Mouse (Mus musculus) intestine, postnatal 0 days (tissue): ENCODE measurements around the gene Umod. TPM values are rescaled to one million over a fixed set of nuclear protein-coding genes. Genes with fewer than 3 reads are reported as not detected.
A peak's percentile ranks its signal among the peaks of the same experiment; 100 is the strongest.

Experiments used
- ATAC-seq: fragments of 200-750 bp; cut with Nextera tagmentation; 2 replicates; pipeline ENCODE4 v1.8.0; 2017; ENCODE audit warnings: mild to moderate bottlenecking, moderate TSS enrichment, moderate library complexity
- H3K27ac ChIP-seq: fragments of 300-500 bp; sonication (generic); 2 replicates; pipeline ENCODE4 v1.5.1; 2014; ENCODE audit warnings: mild to moderate bottlenecking, low read depth, low read length, moderate library complexity
- H3K27me3 ChIP-seq: fragments of 300-500 bp; sonication (generic); replicated peaks from 2 replicates; pipeline ENCODE4 v1.6.1; 2014; ENCODE audit warnings: low read length, mixed read lengths; ENCODE audit not compliant: control insufficient read depth, insufficient read depth
- H3K36me3 ChIP-seq: fragments of 300-500 bp; sonication (generic); 2 replicates; pipeline ENCODE4 v1.6.1; 2014; ENCODE audit warnings: mild to moderate bottlenecking, moderate library complexity; ENCODE audit not compliant: control insufficient read depth, insufficient read depth
- H3K4me1 ChIP-seq: fragments of 300-500 bp; sonication (generic); replicated peaks from 2 replicates; pipeline ENCODE4 v1.6.1; 2014; ENCODE audit warnings: antibody characterized with exemption, low read length, mixed read lengths; ENCODE audit not compliant: control insufficient read depth, insufficient read depth
- H3K4me2 ChIP-seq: fragments of 300-500 bp; sonication (generic); replicated peaks from 2 replicates; pipeline ENCODE4 v1.6.1; 2014; ENCODE audit warnings: low read depth, mild to moderate bottlenecking, moderate library complexity
- H3K4me3 ChIP-seq: fragments of 300-500 bp; sonication (generic); 2 replicates; pipeline ENCODE4 v1.5.1; 2014; ENCODE audit warnings: low read depth, low read length
- H3K9ac ChIP-seq: fragments of 300-500 bp; sonication (generic); 2 replicates; pipeline ENCODE4 v1.6.1; 2014; ENCODE audit warnings: mild to moderate bottlenecking, low read depth, low read length
- H3K9me3 ChIP-seq: fragments of 300-500 bp; sonication (generic); 2 replicates; pipeline ENCODE4 v1.6.1; 2016; ENCODE audit warnings: mixed run types; ENCODE audit not compliant: control insufficient read depth
- CTCF ChIP-seq: sonication (generic); IDR thresholded peaks from 2 replicates; pipeline ENCODE4 v1.5.1; 2016; ENCODE audit warnings: low read depth, mild to moderate bottlenecking, control low read depth, antibody characterized with exemption, moderate library complexity
- WGBS: fragments of 180-500 bp; shearing (Covaris S2); extraction: QIAGEN DNeasy Blood & Tissue Kit; methylation state at CpG from one replicate; pipeline ENCODE4 v1.1.7; 2014; 5-methylcytosine and 5-hydroxymethylcytosine counted together
- polyA plus RNA-seq: library from polyadenylated mRNA; unstranded; fragments of >200 nt; fragmentation: Nextera tagmentation; extraction: Ambion mirVana; gene quantifications from 2 replicates; pipeline ENCODE4 v1.2.1, GENCODE M21; 2015

Gene Umod
- polyA plus RNA-seq, 1 experiment from 2014 or later = not detected

DNA sequence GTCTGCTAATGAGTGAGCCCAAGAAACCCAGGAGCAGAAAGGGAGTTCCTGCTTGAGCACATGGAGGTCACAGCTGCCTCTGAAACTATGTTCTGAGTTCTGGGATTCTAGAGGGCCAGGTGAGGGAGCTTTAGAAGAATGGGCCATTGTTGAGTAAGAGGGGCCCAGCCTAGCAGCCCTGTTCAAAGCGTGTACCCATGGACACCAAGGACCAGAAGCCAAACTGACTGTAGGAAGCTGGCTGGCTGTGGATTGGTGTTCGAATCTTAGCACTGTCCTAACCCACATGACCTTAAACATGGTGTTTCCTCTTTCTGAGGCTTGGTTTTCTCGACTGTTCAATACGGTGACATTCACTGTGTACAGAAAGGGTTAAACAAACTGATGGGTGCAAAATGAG lies 44.3 kb upstream of the Umod start, which contains the start of gene Pdilt:
Gene Pdilt (minus strand): TSS at position 101 of the 400 bp plus-strand sequence.
- 63% methylated on average over 4 of the region's 4 CpGs for WGBS
- H3K27ac ChIP-seq = no peak within 1 kb of the TSS

DNA sequence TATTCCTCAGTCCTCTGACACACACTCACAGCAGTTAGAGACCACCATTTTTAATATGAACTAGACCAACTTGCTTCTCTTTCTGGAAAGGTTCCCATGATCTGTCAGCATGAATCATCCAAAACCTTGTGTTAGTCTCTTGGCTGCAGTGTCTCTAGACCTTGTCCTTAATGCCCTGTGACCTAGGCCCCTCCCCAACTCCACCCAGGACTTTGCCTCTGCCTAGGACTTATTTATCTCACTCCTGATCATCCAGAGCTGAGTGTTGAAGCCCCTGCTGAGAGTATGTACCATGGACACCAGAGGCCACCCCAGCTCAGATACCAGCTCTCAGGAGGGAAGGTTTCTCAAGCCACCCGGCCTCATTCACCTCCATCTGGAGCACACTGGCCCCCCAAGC lies 43.3 kb upstream of the Umod start:
- TF ChIP-seq CTCF = no peak
- H3K36me3 ChIP-seq = no peaks in the 10 kb centered on the region
- H3K4me3 ChIP-seq = no peak overlapping the region
- no peak overlapping the region for H3K4me2 ChIP-seq
- 0 out of 2 replicates have a peak, but pooled peaks cover 3% of the 10 kb centered on the region for H3K4me1 ChIP-seq
- 89% methylated on average over 1 of the region's 1 CpGs for WGBS
- no peak for ATAC-seq
- no peaks in the 10 kb centered on the region for H3K27me3 ChIP-seq
- H3K27ac ChIP-seq = no peak overlapping the region
- H3K9me3 ChIP-seq = no peaks in the 10 kb centered on the region
- H3K9ac ChIP-seq = no peak overlapping the region

More for the DNA sequence above, 44.3 kb upstream of the Umod start, which contains the start of gene Pdilt:
- Histone ChIP-seq H3K9me3 (no peaks in the 10 kb centered on the region), H3K4me1 (0 out of 2 replicates have a peak, but pooled peaks cover 3% of the 10 kb centered on the region), H3K27me3 (no peaks in the 10 kb centered on the region), H3K9ac (no peak within 1 kb of the TSS), H3K4me3 (no peak within 1 kb of the TSS), H3K4me2 (no peak within 1 kb of the TSS), H3K36me3 (no peaks in the 10 kb centered on the region)
- ATAC-seq = no peak
- no peak for TF ChIP-seq CTCF

DNA sequence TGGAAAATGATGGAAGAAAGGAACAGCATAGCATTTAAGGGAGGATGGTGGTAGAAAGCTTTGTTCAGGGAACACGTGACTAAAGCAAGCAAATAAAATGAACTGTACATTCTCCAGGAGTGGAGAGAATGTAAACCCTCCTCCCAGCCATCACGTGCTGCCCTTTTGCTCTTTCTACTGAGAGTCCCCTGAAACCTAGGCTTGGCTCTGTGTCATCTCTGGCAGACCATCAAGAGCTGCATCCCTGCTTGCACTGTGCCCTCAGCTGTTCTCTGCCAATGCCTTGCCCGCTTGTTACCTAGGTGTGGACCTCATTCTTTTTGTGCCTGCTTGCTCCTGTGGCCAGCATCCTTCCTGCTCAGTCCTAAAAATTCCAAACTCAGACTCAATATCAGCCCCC lies 42.7 kb upstream of the Umod start:
- Histone ChIP-seq H3K36me3 (no peaks in the 10 kb centered on the region), H3K4me1 (0 out of 2 replicates have a peak, but pooled peaks cover 3% of the 10 kb centered on the region), H3K4me3 (no peak overlapping the region), H3K27me3 (no peaks in the 10 kb centered on the region), H3K27ac (no peak overlapping the region), H3K9ac (no peak overlapping the region), H3K4me2 (no peak overlapping the region), H3K9me3 (no peaks in the 10 kb centered on the region)
- TF ChIP-seq CTCF = no peak
- WGBS = 67% methylated on average over 3 of the region's 3 CpGs
- ATAC-seq = no peak

DNA sequence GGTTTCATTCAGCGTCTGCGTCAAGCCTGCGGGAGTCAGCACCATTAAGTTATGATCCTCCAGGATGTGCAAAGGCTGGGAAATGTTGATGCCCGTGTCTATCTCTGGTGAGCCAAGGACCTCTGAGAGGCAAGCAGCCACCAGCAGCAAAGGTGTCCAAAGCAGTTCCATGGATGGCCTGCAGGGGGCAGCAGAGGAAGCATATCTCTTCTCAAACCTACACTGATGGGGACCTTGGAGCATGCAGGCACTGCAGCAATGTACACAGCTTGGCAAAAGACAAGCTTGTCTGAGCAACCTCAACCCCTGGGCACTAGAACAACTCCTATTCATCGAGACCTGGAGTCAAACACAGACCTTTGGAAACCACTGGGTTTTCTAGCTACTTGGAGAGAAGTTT lies 40.6 kb upstream of the Umod start:
- peak; percentile 44; the same call in 1 of the 2 replicates for ATAC-seq
- Histone ChIP-seq H3K4me3 (no peak overlapping the region), H3K27me3 (no peaks in the 10 kb centered on the region), H3K9ac (no peak overlapping the region), H3K36me3 (no peaks in the 10 kb centered on the region), H3K27ac (no peak overlapping the region), H3K9me3 (no peaks in the 10 kb centered on the region), H3K4me1 (no peaks in the 10 kb centered on the region), H3K4me2 (no peak overlapping the region)
- peak; percentile 89 for TF ChIP-seq CTCF
- WGBS = 44% methylated on average over 5 of the region's 5 CpGs

DNA sequence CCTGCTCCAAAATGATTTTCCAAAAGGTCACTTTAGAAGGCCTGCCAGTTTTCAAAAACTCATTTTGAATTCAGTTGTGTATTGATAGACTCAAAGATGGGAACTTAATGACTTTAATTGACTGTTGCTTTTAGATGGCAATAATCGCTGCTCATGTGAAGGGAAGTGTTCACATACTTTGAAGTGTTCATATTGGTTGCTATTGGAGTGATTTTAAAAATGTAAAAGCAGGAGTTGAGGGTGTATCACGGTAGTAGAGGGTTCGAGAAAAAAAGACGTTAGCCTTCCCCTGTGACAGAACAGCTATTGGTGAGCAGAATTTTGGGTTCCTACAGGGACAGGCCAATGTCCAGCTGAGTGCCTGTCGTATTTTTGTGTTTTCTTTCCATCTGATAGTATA lies 40.1 kb upstream of the Umod start, which contains the start of gene Acsm5:
Gene Acsm5 (plus strand): TSS at position 301 of the 400 bp plus-strand sequence.
- Histone ChIP-seq H3K36me3 (no peaks in the 10 kb centered on the region), H3K27ac (no peak within 1 kb of the TSS), H3K9me3 (no peaks in the 10 kb centered on the region), H3K4me1 (no peaks in the 10 kb centered on the region), H3K9ac (no peak within 1 kb of the TSS), H3K4me2 (no peak within 1 kb of the TSS), H3K27me3 (no peaks in the 10 kb centered on the region), H3K4me3 (no peak within 1 kb of the TSS)
- 70% methylated on average over 5 of the region's 5 CpGs for WGBS
- no peak for TF ChIP-seq CTCF
- no peak for ATAC-seq

DNA sequence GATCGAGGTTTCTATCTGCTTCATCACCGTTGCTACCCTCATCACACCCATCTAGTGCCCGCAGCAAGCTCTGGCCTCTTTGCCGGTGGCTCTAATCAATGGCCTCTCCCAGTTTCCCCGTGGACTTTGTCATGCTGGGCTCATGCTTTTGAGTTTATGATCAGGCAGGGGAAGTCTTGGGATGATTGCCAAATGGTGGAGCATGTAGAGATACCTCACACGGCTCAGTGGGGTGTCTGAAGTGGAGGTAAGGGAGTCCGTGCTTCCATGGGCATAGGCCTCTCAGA lies 37.1 kb upstream of the Umod start:
- H3K4me2 ChIP-seq = 0 out of 2 replicates have a peak overlapping the region, but pooled peaks have one; percentile 13
- H3K4me3 ChIP-seq = no peak overlapping the region
- H3K4me1 ChIP-seq = no peaks in the 10 kb centered on the region
- no peaks in the 10 kb centered on the region for H3K27me3 ChIP-seq
- H3K27ac ChIP-seq = no peak overlapping the region
- no peak for TF ChIP-seq CTCF
- H3K9me3 ChIP-seq = no peaks in the 10 kb centered on the region
- ATAC-seq = peak; percentile 88
- no peaks in the 10 kb centered on the region for H3K36me3 ChIP-seq
- H3K9ac ChIP-seq = no peak overlapping the region
- WGBS = 42% methylated on average over 7 of the region's 7 CpGs
